Mouse (Mus musculus): ENCODE measurements around the gene Rras2. TPM values are rescaled to one million over a fixed set of nuclear protein-coding genes. Genes with fewer than 3 reads are reported as not detected.
A peak's percentile ranks its signal among the peaks of the same experiment; 100 is the strongest.

The Rras2 gene
- 18.9 and 22.1 TPM in 2 replicates for polyA plus RNA-seq (2014; fragmentation: Nextera tagmentation; extraction: Ambion mirVana)

DNA sequence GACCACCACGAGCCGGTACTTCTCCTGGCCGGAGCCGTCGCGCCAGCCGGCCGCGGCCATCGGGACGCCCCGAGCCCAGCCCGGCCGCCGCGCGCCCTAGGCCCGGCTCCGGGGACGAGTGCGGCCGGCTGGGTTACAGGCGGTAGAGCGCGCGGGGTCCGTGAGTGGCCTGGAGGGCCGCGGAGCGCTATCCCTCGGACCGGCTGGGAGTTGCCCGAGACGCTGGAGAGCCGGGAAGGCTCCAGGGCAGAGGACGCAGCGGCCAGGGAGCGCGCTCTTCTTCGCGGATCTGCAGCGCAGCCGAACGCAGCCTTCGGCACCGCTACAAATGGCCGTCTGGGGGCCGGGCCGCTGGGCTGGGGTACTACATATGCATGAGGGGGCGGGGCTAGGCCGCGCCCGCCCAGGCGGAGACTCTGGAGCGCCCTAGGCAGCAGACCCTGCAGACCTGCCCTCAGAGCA lies at the start of gene Rras2:
Rras2 (minus strand) TSS at position 338 of the 462 bp plus-strand sequence.
- 0% methylated on average over 51 of the region's 55 CpGs for WGBS
- peak; percentile 99 for ATAC-seq (ENCODE audit: low read depth)
- peak within 1 kb of the TSS; percentile 78 for H3K4me3 ChIP-seq (ENCODE audit: low read depth, low read length)
- no peaks in the 10 kb centered on the region for H3K36me3 ChIP-seq (ENCODE audit: control insufficient read depth, insufficient read depth, low read length)
- no peaks in the 10 kb centered on the region for H3K9me3 ChIP-seq (ENCODE audit: control insufficient read depth, low read length)
- peak within 1 kb of the TSS; percentile 81 for H3K27ac ChIP-seq (ENCODE audit: low read depth, low read length)
- H3K4me2 ChIP-seq (ENCODE audit: low read depth, low read length), result peak within 1 kb of the TSS; percentile 72
- H3K4me1 ChIP-seq (ENCODE audit: control insufficient read depth, insufficient read depth, low read length), result peaks cover 5% of the 10 kb centered on the region
- H3K27me3 ChIP-seq (ENCODE audit: control insufficient read depth, insufficient read depth, low read length), result no peaks in the 10 kb centered on the region
- peak within 1 kb of the TSS; percentile 84 for H3K9ac ChIP-seq (replicated peaks; ENCODE audit: low read depth, low read length)

DNA sequence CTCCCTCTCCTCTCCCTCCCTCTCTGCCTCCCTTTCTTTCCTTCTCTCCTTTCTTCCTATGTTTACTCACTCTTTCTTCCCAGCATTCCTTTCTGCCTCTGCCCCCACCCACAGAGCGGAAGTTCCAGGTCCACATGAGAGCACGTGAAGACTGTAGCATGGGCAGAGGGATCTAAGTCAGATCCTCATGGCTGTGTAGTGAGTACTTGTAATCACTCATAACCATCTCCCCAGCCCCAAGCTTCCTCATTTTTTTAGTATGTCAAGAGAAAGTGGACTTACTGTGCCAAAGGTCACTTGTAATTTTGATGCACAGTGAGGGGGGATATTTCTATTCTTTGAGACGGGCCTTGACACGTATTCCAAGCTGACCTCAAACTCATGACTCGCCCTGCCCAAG lies 45.4 kb upstream of the Rras2 start:
- 91% methylated on average over 5 of the region's 5 CpGs for WGBS
- no peak overlapping the region for H3K27ac ChIP-seq (ENCODE audit: low read depth, low read length)
- H3K9ac ChIP-seq (replicated peaks; ENCODE audit: low read depth, low read length), result no peak overlapping the region
- H3K36me3 ChIP-seq (ENCODE audit: control insufficient read depth, insufficient read depth, low read length), result no peaks in the 10 kb centered on the region
- H3K4me3 ChIP-seq (ENCODE audit: low read depth, low read length), result no peak overlapping the region
- ATAC-seq (ENCODE audit: low read depth), result no peak
- H3K9me3 ChIP-seq (ENCODE audit: control insufficient read depth, low read length), result no peaks in the 10 kb centered on the region
- no peak overlapping the region for H3K4me2 ChIP-seq (ENCODE audit: low read depth, low read length)
- H3K4me1 ChIP-seq (ENCODE audit: control insufficient read depth, insufficient read depth, low read length), result no peaks in the 10 kb centered on the region
- H3K27me3 ChIP-seq (ENCODE audit: control insufficient read depth, insufficient read depth, low read length), result no peaks in the 10 kb centered on the region

- H3K4me3 ChIP-seq (ENCODE audit: low read depth, low read length), result no peak overlapping the region
- ATAC-seq (ENCODE audit: low read depth), result no peak
- no peak overlapping the region for H3K9ac ChIP-seq (replicated peaks; ENCODE audit: low read depth, low read length)
- H3K36me3 ChIP-seq (ENCODE audit: control insufficient read depth, insufficient read depth, low read length), result no peaks in the 10 kb centered on the region
- no peak overlapping the region for H3K4me2 ChIP-seq (ENCODE audit: low read depth, low read length)
- WGBS, result 87% methylated on average over 8 of the region's 8 CpGs
- H3K4me1 ChIP-seq (ENCODE audit: control insufficient read depth, insufficient read depth, low read length), result no peaks in the 10 kb centered on the region
- no peaks in the 10 kb centered on the region for H3K9me3 ChIP-seq (ENCODE audit: control insufficient read depth, low read length)
- H3K27me3 ChIP-seq (ENCODE audit: control insufficient read depth, insufficient read depth, low read length), result no peaks in the 10 kb centered on the region
- no peak overlapping the region for H3K27ac ChIP-seq (ENCODE audit: low read depth, low read length)
Measured at GRCm38 (mm10) chr7:114161101-114161500, 43.5 kb upstream of the Rras2 start.

GRCm38 (mm10) chr7:114157716-114158278 lies 40.2 kb upstream of the Rras2 start:
- Histone ChIP-seq H3K9me3 (ENCODE audit: control insufficient read depth, low read length) (no peaks in the 10 kb centered on the region), H3K4me2 (ENCODE audit: low read depth, low read length) (no peak overlapping the region), H3K27me3 (ENCODE audit: control insufficient read depth, insufficient read depth, low read length) (no peaks in the 10 kb centered on the region), H3K4me3 (ENCODE audit: low read depth, low read length) (no peak overlapping the region), H3K9ac (replicated peaks; ENCODE audit: low read depth, low read length) (no peak overlapping the region), H3K27ac (ENCODE audit: low read depth, low read length) (no peak overlapping the region), H3K36me3 (ENCODE audit: control insufficient read depth, insufficient read depth, low read length) (no peaks in the 10 kb centered on the region), H3K4me1 (ENCODE audit: control insufficient read depth, insufficient read depth, low read length) (no peaks in the 10 kb centered on the region)
- no peak for ATAC-seq (ENCODE audit: low read depth)
- 79% methylated on average over 12 of the region's 12 CpGs for WGBS

GRCm38 (mm10) chr7:114156364-114156763 lies 38.8 kb upstream of the Rras2 start:
- peaks cover 2% of the 10 kb centered on the region; the same call in 1 of the 2 replicates for H3K4me1 ChIP-seq (ENCODE audit: control insufficient read depth, insufficient read depth, low read length)
- H3K27me3 ChIP-seq (ENCODE audit: control insufficient read depth, insufficient read depth, low read length), result no peaks in the 10 kb centered on the region
- no peaks in the 10 kb centered on the region for H3K36me3 ChIP-seq (ENCODE audit: control insufficient read depth, insufficient read depth, low read length)
- WGBS, result 94% methylated on average over 4 of the region's 4 CpGs
- ATAC-seq (ENCODE audit: low read depth), result no peak
- no peaks in the 10 kb centered on the region for H3K9me3 ChIP-seq (ENCODE audit: control insufficient read depth, low read length)
- H3K27ac ChIP-seq (ENCODE audit: low read depth, low read length), result no peak overlapping the region
- no peak overlapping the region for H3K4me3 ChIP-seq (ENCODE audit: low read depth, low read length)
- H3K4me2 ChIP-seq (ENCODE audit: low read depth, low read length), result no peak overlapping the region
- H3K9ac ChIP-seq (replicated peaks; ENCODE audit: low read depth, low read length), result no peak overlapping the region

DNA sequence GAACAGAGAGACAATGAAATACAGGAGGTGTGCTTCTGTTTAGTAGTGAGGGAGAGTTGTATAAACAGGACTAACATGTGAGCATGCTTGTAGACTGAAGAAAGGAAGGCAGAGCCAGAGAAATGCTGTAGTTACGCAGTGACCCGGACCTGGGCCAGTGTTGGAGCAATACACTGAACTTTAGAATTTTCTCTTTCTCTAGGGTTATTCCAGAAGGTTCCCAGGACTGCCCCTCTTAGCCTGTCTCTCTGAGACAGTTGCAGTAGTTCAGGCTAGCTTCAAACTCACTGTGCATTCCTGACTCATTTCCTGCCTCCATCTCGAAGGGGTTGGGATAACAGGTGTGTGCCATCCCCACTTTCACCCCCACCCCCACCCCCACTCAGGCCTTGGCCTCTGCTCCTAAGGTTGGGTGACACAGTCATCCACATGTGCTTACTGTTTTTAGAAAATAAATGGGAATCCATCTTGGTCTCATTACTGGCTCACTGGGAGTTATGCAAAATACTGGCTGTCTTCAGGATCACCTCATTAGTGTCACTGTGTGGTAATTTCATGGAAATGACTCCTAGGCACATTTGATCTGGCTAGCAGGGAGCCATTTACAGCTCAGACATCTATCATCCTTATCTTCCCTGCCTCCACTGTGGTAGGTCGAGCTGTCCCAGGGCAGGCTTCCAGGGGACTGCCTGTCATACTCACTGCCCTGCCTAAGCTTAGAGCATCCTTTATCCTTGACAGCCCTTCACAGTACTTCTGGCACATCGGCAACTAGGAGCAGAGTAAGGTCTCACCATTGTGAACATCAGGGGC lies 37.7 kb upstream of the Rras2 start:
- Histone ChIP-seq H3K4me1 (ENCODE audit: control insufficient read depth, insufficient read depth, low read length) (peaks cover 5% of the 10 kb centered on the region; the same call in 1 of the 2 replicates), H3K27ac (ENCODE audit: low read depth, low read length) (no peak overlapping the region), H3K36me3 (ENCODE audit: control insufficient read depth, insufficient read depth, low read length) (no peaks in the 10 kb centered on the region), H3K4me3 (ENCODE audit: low read depth, low read length) (no peak overlapping the region), H3K9ac (replicated peaks; ENCODE audit: low read depth, low read length) (no peak overlapping the region), H3K4me2 (ENCODE audit: low read depth, low read length) (no peak overlapping the region), H3K27me3 (ENCODE audit: control insufficient read depth, insufficient read depth, low read length) (no peaks in the 10 kb centered on the region), H3K9me3 (ENCODE audit: control insufficient read depth, low read length) (no peaks in the 10 kb centered on the region)
- WGBS, result 52% methylated on average over 5 of the region's 5 CpGs
- ATAC-seq (ENCODE audit: low read depth), result no peak; the same call in 1 of the 2 replicates

GRCm38 (mm10) chr7:114151036-114151780 lies 33.6 kb upstream of the Rras2 start:
- H3K9ac ChIP-seq (replicated peaks; ENCODE audit: low read depth, low read length), result no peak overlapping the region
- WGBS, result 79% methylated on average over 5 of the region's 5 CpGs
- no peaks in the 10 kb centered on the region for H3K9me3 ChIP-seq (ENCODE audit: control insufficient read depth, low read length)
- no peak overlapping the region for H3K4me3 ChIP-seq (ENCODE audit: low read depth, low read length)
- no peak overlapping the region for H3K27ac ChIP-seq (ENCODE audit: low read depth, low read length)
- peak; percentile 65; the same call in 1 of the 2 replicates for ATAC-seq (ENCODE audit: low read depth)
- H3K4me1 ChIP-seq (ENCODE audit: control insufficient read depth, insufficient read depth, low read length), result peaks cover 5% of the 10 kb centered on the region; the same call in 1 of the 2 replicates
- no peak overlapping the region for H3K4me2 ChIP-seq (ENCODE audit: low read depth, low read length)
- no peaks in the 10 kb centered on the region for H3K36me3 ChIP-seq (ENCODE audit: control insufficient read depth, insufficient read depth, low read length)
- H3K27me3 ChIP-seq (ENCODE audit: control insufficient read depth, insufficient read depth, low read length), result no peaks in the 10 kb centered on the region

- no peaks in the 10 kb centered on the region for H3K9me3 ChIP-seq (ENCODE audit: control insufficient read depth, low read length)
- H3K36me3 ChIP-seq (ENCODE audit: control insufficient read depth, insufficient read depth, low read length), result no peaks in the 10 kb centered on the region
- peaks cover 5% of the 10 kb centered on the region; the same call in 1 of the 2 replicates for H3K4me1 ChIP-seq (ENCODE audit: control insufficient read depth, insufficient read depth, low read length)
- ATAC-seq (ENCODE audit: low read depth), result no peak
- no peak overlapping the region for H3K9ac ChIP-seq (replicated peaks; ENCODE audit: low read depth, low read length)
- whole genome bisulfite sequencing, result 93% methylated on average over 6 of the region's 6 CpGs
- H3K27ac ChIP-seq (ENCODE audit: low read depth, low read length), result no peak overlapping the region
- no peaks in the 10 kb centered on the region for H3K27me3 ChIP-seq (ENCODE audit: control insufficient read depth, insufficient read depth, low read length)
- H3K4me3 ChIP-seq (ENCODE audit: low read depth, low read length), result no peak overlapping the region
- no peak overlapping the region for H3K4me2 ChIP-seq (ENCODE audit: low read depth, low read length)
Measured at GRCm38 (mm10) chr7:114149564-114149963, 32.0 kb upstream of the Rras2 start.

Measured in neural tube, embryonic 14.5 days (tissue).